In the genomic region with DNA sequence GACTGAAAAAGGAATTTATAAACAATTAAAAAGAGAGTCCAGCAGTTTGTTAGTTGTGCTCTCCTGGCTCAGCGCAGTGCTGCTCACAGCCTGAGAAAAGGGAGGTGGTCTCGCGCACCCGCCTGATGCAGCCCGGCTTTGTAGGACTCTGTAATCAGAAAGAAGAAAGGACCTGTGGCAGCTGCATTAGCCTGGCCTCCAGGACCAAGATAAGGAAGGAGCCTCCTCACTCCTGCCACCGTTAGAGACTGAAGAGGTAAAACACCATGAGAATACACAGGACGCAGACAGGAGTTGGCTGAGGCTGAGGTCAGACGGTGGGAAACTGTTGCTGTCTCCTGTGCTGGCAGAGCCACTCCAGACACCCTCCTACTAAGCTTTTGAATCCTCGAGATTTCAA, we compare ENCODE assay signal across 11 mouse cellular contexts. TPM values are rescaled to one million over a fixed set of nuclear protein-coding genes. Genes with fewer than 3 reads are reported as not detected.
A peak's percentile ranks its signal among the peaks of the same experiment; 100 is the strongest.
DNase-seq lines count a peak whose midpoint lies in the region; ATAC-seq and TF ChIP-seq lines count a peak whose summit lies in the region.
"Had no signal": no experiment of that assay in that cellular context is flagged by ENCODE, and none has a peak within 500 bp of the region (broad histone marks: within the 10 kb centered on the region; RNA-seq: fewer than 3 reads in every experiment).

A gene (minus strand): TSS at position 114 of the 400 bp plus-strand sequence.

- ATAC-seq in heart, embryonic 13.5 days (ENCODE audit: extremely low read depth, insufficient number of reproducible peaks, low FRiP score, low TSS enrichment) = peak; percentile 51; the same call in 1 of the 2 replicates
- ATAC-seq in lung, postnatal 0 days = no peak
- ATAC-seq in megakaryocyte-erythroid progenitor cell, adult 5-6 weeks (replicated peaks; ENCODE audit: low FRiP score, low TSS enrichment, poor library complexity, severe bottlenecking) = peak; percentile 43; the same call in 1 of the 2 replicates
- ATAC-seq in erythroid progenitor cell, adult 5-6 weeks (replicated peaks; ENCODE audit: low FRiP score, poor library complexity, severe bottlenecking) = no peak
- ATAC-seq in kidney, embryonic 15.5 days (replicated peaks; ENCODE audit: low FRiP score) = no peak

- no peak for DNase-seq in heart, postnatal 10 days
- DNase-seq in lung, postnatal 0 days (ENCODE audit: low spot score) = no peak
- no peak for DNase-seq in lung, postnatal 4 days
- DNase-seq in gonadal fat pad, adult 2 months (ENCODE audit: low read depth) = no peak
- DNase-seq: cerebellum, adult 11-12 months; right cerebral cortex, postnatal 25 days had no signal

- no peaks in the 10 kb centered on the region for H3K27me3 ChIP-seq in heart, embryonic 13.5 days (replicated peaks)
- no peaks in the 10 kb centered on the region for H3K27me3 ChIP-seq in lung, postnatal 0 days (replicated peaks; ENCODE audit: insufficient read depth, low read length)
- no peaks in the 10 kb centered on the region for H3K27me3 ChIP-seq in kidney, embryonic 15.5 days
- H3K27me3 ChIP-seq: liver, embryonic 15.5 days had no signal

- H3K4me2 ChIP-seq in heart, embryonic 13.5 days = peak within 1 kb of the TSS; percentile 60
- no peak within 1 kb of the TSS for H3K4me2 ChIP-seq in lung, postnatal 0 days (replicated peaks; ENCODE audit: low read depth, low read length)
- H3K4me2 ChIP-seq in kidney, embryonic 15.5 days = no peak within 1 kb of the TSS
- H3K4me2 ChIP-seq: liver, embryonic 15.5 days had no signal

- peak within 1 kb of the TSS; percentile 84 for H3K27ac ChIP-seq in heart, embryonic 13.5 days (replicated peaks)
- H3K27ac ChIP-seq in lung, postnatal 0 days (ENCODE audit: low read length) = no peak within 1 kb of the TSS
- H3K27ac ChIP-seq in kidney, embryonic 15.5 days = no peak within 1 kb of the TSS
- H3K27ac ChIP-seq: liver, embryonic 15.5 days had no signal

- H3K4me1 ChIP-seq in heart, embryonic 13.5 days = peaks cover 58% of the 10 kb centered on the region
- no peaks in the 10 kb centered on the region for H3K4me1 ChIP-seq in lung, postnatal 0 days (ENCODE audit: insufficient read depth, low read depth, low read length)
- no peaks in the 10 kb centered on the region for H3K4me1 ChIP-seq in kidney, embryonic 15.5 days

- no peaks in the 10 kb centered on the region for H3K9me3 ChIP-seq in heart, embryonic 13.5 days
- H3K9me3 ChIP-seq in lung, postnatal 0 days (ENCODE audit: low read length) = no peaks in the 10 kb centered on the region
- no peaks in the 10 kb centered on the region for H3K9me3 ChIP-seq in kidney, embryonic 15.5 days (replicated peaks)
- H3K9me3 ChIP-seq: liver, embryonic 15.5 days had no signal

- no peak for TF ChIP-seq EP300 in lung, postnatal 0 days (IDR thresholded peaks at IDR 0.05)

- WGBS in heart, embryonic 13.5 days = 32% methylated on average over 9 of the region's 9 CpGs
- WGBS in lung, postnatal 0 days = 66% methylated on average over 9 of the region's 9 CpGs
- WGBS in kidney, embryonic 15.5 days = 91% methylated on average over 9 of the region's 9 CpGs

- intact Hi-C loops in heart, postnatal 10 days (cut with DNase I) = no loop called here

- peak within 1 kb of the TSS; percentile 44 for H3K4me3 ChIP-seq in heart, embryonic 13.5 days
- no peak within 1 kb of the TSS for H3K4me3 ChIP-seq in lung, postnatal 0 days (ENCODE audit: low read depth, low read length)
- H3K4me3 ChIP-seq in kidney, embryonic 15.5 days (replicated peaks) = no peak within 1 kb of the TSS
- H3K4me3 ChIP-seq: liver, embryonic 15.5 days had no signal

- H3K36me3 ChIP-seq in heart, embryonic 13.5 days = peaks cover 58% of the 10 kb centered on the region
- peaks cover 18% of the 10 kb centered on the region; the same call in 1 of the 2 replicates for H3K36me3 ChIP-seq in lung, postnatal 0 days (ENCODE audit: insufficient read depth, low read length)
- peaks cover 81% of the 10 kb centered on the region for H3K36me3 ChIP-seq in kidney, embryonic 15.5 days

- no peak for TF ChIP-seq CTCF in lung, postnatal 0 days (IDR thresholded peaks at IDR 0.05)

- peak within 1 kb of the TSS; percentile 71 for H3K9ac ChIP-seq in heart, embryonic 13.5 days
- H3K9ac ChIP-seq in lung, postnatal 0 days (replicated peaks; ENCODE audit: low read depth) = no peak within 1 kb of the TSS
- no peak within 1 kb of the TSS for H3K9ac ChIP-seq in kidney, embryonic 15.5 days
- H3K9ac ChIP-seq: liver, embryonic 15.5 days had no signal

RNA-seq across cellular contexts. Expression of the gene that starts here (rescaled TPM):
- polyA plus RNA-seq in heart, embryonic 13.5 days (2015; fragmentation: Nextera tagmentation; extraction: Ambion mirVana) = 7.3 and 8.0 TPM in 2 replicates
- total RNA-seq in heart, postnatal 10 days (2021) = 1 to 10 TPM; 5.2 to 5.7 TPM
- 12.5 and 14.8 TPM in 2 replicates for polyA plus RNA-seq in lung, postnatal 0 days (2015; fragmentation: Nextera tagmentation; extraction: Ambion mirVana)
- polyA plus RNA-seq in gonadal fat pad, adult 2 months (2012; rRNA removed) = 24.2 and 26.7 TPM in 2 replicates
- 0.62 and 4.9 TPM in 2 replicates for total RNA-seq in megakaryocyte-erythroid progenitor cell, adult 5-6 weeks (2014; fragmentation: Nextera tagmentation)
- total RNA-seq in megakaryocyte-erythroid progenitor cell, adult 5-6 weeks (2017) = 0.05 and 1.3 TPM in 2 replicates
- 2.1 TPM in 1 of 2 replicates, not detected in the other for total RNA-seq in erythroid progenitor cell, adult 5-6 weeks (2015; ENCODE audit: low replicate concordance)
- total RNA-seq in erythroid progenitor cell, adult 5-6 weeks (2017; ENCODE audit: low replicate concordance) = 0.13 TPM in 1 of 2 replicates, not detected in the other
- polyA plus RNA-seq in kidney, embryonic 15.5 days (2015; fragmentation: Nextera tagmentation; extraction: Ambion mirVana) = 3.2 and 3.3 TPM in 2 replicates

Comparison
In these comparisons a context has a peak if more than half of its experiments do, and no peak if none do; other contexts are left out.
1. ATAC-seq: peak in heart, embryonic 13.5 days (single experiment) and megakaryocyte-erythroid progenitor cell, adult 5-6 weeks (single experiment); none in lung, postnatal 0 days (single experiment), erythroid progenitor cell, adult 5-6 weeks (single experiment) and kidney, embryonic 15.5 days (single experiment).